Mouse (Mus musculus) liver, embryonic 14.5 days (tissue): ENCODE results near the gene Map6d1.

Experiments
- CTCF ChIP-seq: IDR thresholded peaks from 2 replicates; pipeline ENCODE4 v1.5.1; 2016; ENCODE audit warnings: antibody characterized with exemption, low read depth, control low read depth
- EP300 ChIP-seq: IDR thresholded peaks from 2 replicates; pipeline ENCODE4 v1.6.1; 2016; ENCODE audit warnings: antibody characterized with exemption, low read depth

DNA sequence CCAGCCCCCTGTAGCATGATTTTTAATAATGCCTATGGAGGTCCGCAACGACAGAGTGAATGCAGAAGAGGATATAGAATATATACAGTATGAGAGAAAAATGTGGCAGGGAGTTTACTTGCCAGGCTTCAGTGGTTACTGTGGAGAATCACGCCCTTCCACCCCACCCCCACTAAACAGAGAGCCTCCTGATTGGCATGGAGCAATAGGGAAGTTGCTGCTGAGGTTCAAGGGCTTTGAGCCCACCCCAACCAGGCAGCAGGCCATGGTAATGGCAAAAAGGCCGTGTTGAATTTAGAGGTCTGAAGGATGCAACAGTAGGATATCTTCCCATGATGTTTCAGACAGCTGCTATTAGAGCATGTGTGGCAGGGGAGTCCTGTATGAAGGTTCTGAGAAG is 30.2 kb upstream of the Map6d1 start:
- TF ChIP-seq CTCF (no peak), EP300 (no peak)
